Mouse (Mus musculus): ENCODE results near the gene Ip6k3. TPM values are rescaled to one million over a fixed set of nuclear protein-coding genes. Genes with fewer than 3 reads are reported as not detected.

Gene Ip6k3
- polyA plus RNA-seq, 1 experiment = not detected

GRCm38 (mm10) chr17:27187059-27187458 is 19.5 kb upstream of the Ip6k3 start:
- TF ChIP-seq CTCF (IDR thresholded peaks at IDR 0.05; ENCODE audit: low read depth, low read length) (no peak), EP300 (IDR thresholded peaks at IDR 0.05; ENCODE audit: insufficient read depth, low read depth, low read length) (no peak), POLR2A (IDR thresholded peaks at IDR 0.05; ENCODE audit: insufficient read depth, low read length) (no peak)
- Histone ChIP-seq H3K27ac (ENCODE audit: insufficient read depth, low read length) (no peak overlapping the region), H3K4me3 (ENCODE audit: low read depth, low read length) (no peak overlapping the region), H3K9ac (ENCODE audit: low read depth, poor library complexity, severe bottlenecking) (no peak overlapping the region), H3K36me3 (ENCODE audit: control insufficient read depth, insufficient read depth, low read length, poor library complexity, severe bottlenecking) (no peaks in the 10 kb centered on the region), H3K27me3 (ENCODE audit: control insufficient read depth, insufficient read depth, low read length, poor library complexity, severe bottlenecking) (no peaks in the 10 kb centered on the region), H3K9me3 (replicated peaks; ENCODE audit: control insufficient read depth, insufficient read depth, low read length, poor library complexity, severe bottlenecking) (no peaks in the 10 kb centered on the region), H3K4me1 (ENCODE audit: control insufficient read depth, insufficient read depth, low read length) (no peaks in the 10 kb centered on the region)

GRCm38 (mm10) chr17:27186068-27186467 is 18.5 kb upstream of the Ip6k3 start:
- no peak overlapping the region for H3K27ac ChIP-seq (ENCODE audit: insufficient read depth, low read length)
- no peaks in the 10 kb centered on the region for H3K27me3 ChIP-seq (ENCODE audit: control insufficient read depth, insufficient read depth, low read length, poor library complexity, severe bottlenecking)
- H3K4me3 ChIP-seq (ENCODE audit: low read depth, low read length) = no peak overlapping the region
- no peaks in the 10 kb centered on the region for H3K36me3 ChIP-seq (ENCODE audit: control insufficient read depth, insufficient read depth, low read length, poor library complexity, severe bottlenecking)
- H3K4me1 ChIP-seq (ENCODE audit: control insufficient read depth, insufficient read depth, low read length) = no peaks in the 10 kb centered on the region
- H3K9me3 ChIP-seq (replicated peaks; ENCODE audit: control insufficient read depth, insufficient read depth, low read length, poor library complexity, severe bottlenecking) = no peaks in the 10 kb centered on the region
- no peak overlapping the region for H3K9ac ChIP-seq (ENCODE audit: low read depth, poor library complexity, severe bottlenecking)
- TF ChIP-seq CTCF (IDR thresholded peaks at IDR 0.05; ENCODE audit: low read depth, low read length) (no peak), POLR2A (IDR thresholded peaks at IDR 0.05; ENCODE audit: insufficient read depth, low read length) (no peak), EP300 (IDR thresholded peaks at IDR 0.05; ENCODE audit: insufficient read depth, low read depth, low read length) (no peak)

GRCm38 (mm10) chr17:27183667-27184292 is 16.2 kb upstream of the Ip6k3 start:
- Histone ChIP-seq H3K27me3 (ENCODE audit: control insufficient read depth, insufficient read depth, low read length, poor library complexity, severe bottlenecking) (no peaks in the 10 kb centered on the region), H3K27ac (ENCODE audit: insufficient read depth, low read length) (no peak overlapping the region), H3K9ac (ENCODE audit: low read depth, poor library complexity, severe bottlenecking) (no peak overlapping the region), H3K36me3 (ENCODE audit: control insufficient read depth, insufficient read depth, low read length, poor library complexity, severe bottlenecking) (no peaks in the 10 kb centered on the region), H3K4me1 (ENCODE audit: control insufficient read depth, insufficient read depth, low read length) (peaks cover 4% of the 10 kb centered on the region), H3K9me3 (replicated peaks; ENCODE audit: control insufficient read depth, insufficient read depth, low read length, poor library complexity, severe bottlenecking) (no peaks in the 10 kb centered on the region), H3K4me3 (ENCODE audit: low read depth, low read length) (no peak overlapping the region)
- TF ChIP-seq EP300 (IDR thresholded peaks at IDR 0.05; ENCODE audit: insufficient read depth, low read depth, low read length) (no peak), CTCF (IDR thresholded peaks at IDR 0.05; ENCODE audit: low read depth, low read length) (no peak), POLR2A (IDR thresholded peaks at IDR 0.05; ENCODE audit: insufficient read depth, low read length) (no peak)

- Histone ChIP-seq H3K4me1 (ENCODE audit: control insufficient read depth, insufficient read depth, low read length) (peaks cover 4% of the 10 kb centered on the region), H3K36me3 (ENCODE audit: control insufficient read depth, insufficient read depth, low read length, poor library complexity, severe bottlenecking) (no peaks in the 10 kb centered on the region), H3K9ac (ENCODE audit: low read depth, poor library complexity, severe bottlenecking) (no peak overlapping the region), H3K9me3 (replicated peaks; ENCODE audit: control insufficient read depth, insufficient read depth, low read length, poor library complexity, severe bottlenecking) (no peaks in the 10 kb centered on the region), H3K27ac (ENCODE audit: insufficient read depth, low read length) (no peak overlapping the region), H3K4me3 (ENCODE audit: low read depth, low read length) (no peak overlapping the region), H3K27me3 (ENCODE audit: control insufficient read depth, insufficient read depth, low read length, poor library complexity, severe bottlenecking) (no peaks in the 10 kb centered on the region)
- TF ChIP-seq EP300 (IDR thresholded peaks at IDR 0.05; ENCODE audit: insufficient read depth, low read depth, low read length) (no peak), CTCF (IDR thresholded peaks at IDR 0.05; ENCODE audit: low read depth, low read length) (no peak)
These were observed 14.8 kb upstream of the Ip6k3 start for GRCm38 (mm10) chr17:27182401-27182800.

- Histone ChIP-seq H3K36me3 (ENCODE audit: control insufficient read depth, insufficient read depth, low read length, poor library complexity, severe bottlenecking) (no peaks in the 10 kb centered on the region), H3K4me1 (ENCODE audit: control insufficient read depth, insufficient read depth, low read length) (peaks cover 4% of the 10 kb centered on the region), H3K27me3 (ENCODE audit: control insufficient read depth, insufficient read depth, low read length, poor library complexity, severe bottlenecking) (no peaks in the 10 kb centered on the region), H3K9ac (ENCODE audit: low read depth, poor library complexity, severe bottlenecking) (no peak overlapping the region), H3K9me3 (replicated peaks; ENCODE audit: control insufficient read depth, insufficient read depth, low read length, poor library complexity, severe bottlenecking) (no peaks in the 10 kb centered on the region), H3K4me3 (ENCODE audit: low read depth, low read length) (no peak overlapping the region), H3K27ac (ENCODE audit: insufficient read depth, low read length) (no peak overlapping the region)
- TF ChIP-seq POLR2A (IDR thresholded peaks at IDR 0.05; ENCODE audit: insufficient read depth, low read length) (no peak), EP300 (IDR thresholded peaks at IDR 0.05; ENCODE audit: insufficient read depth, low read depth, low read length) (no peak), CTCF (IDR thresholded peaks at IDR 0.05; ENCODE audit: low read depth, low read length) (peak; percentile 2)
These were observed 14.1 kb upstream of the Ip6k3 start for GRCm38 (mm10) chr17:27181666-27182065.

GRCm38 (mm10) chr17:27179681-27180280 is 12.2 kb upstream of the Ip6k3 start:
- Histone ChIP-seq H3K27ac (ENCODE audit: insufficient read depth, low read length) (no peak overlapping the region), H3K36me3 (ENCODE audit: control insufficient read depth, insufficient read depth, low read length, poor library complexity, severe bottlenecking) (no peaks in the 10 kb centered on the region), H3K4me3 (ENCODE audit: low read depth, low read length) (no peak overlapping the region), H3K9ac (ENCODE audit: low read depth, poor library complexity, severe bottlenecking) (no peak overlapping the region), H3K9me3 (replicated peaks; ENCODE audit: control insufficient read depth, insufficient read depth, low read length, poor library complexity, severe bottlenecking) (no peaks in the 10 kb centered on the region), H3K4me1 (ENCODE audit: control insufficient read depth, insufficient read depth, low read length) (peaks cover 4% of the 10 kb centered on the region), H3K27me3 (ENCODE audit: control insufficient read depth, insufficient read depth, low read length, poor library complexity, severe bottlenecking) (no peaks in the 10 kb centered on the region)
- TF ChIP-seq POLR2A (IDR thresholded peaks at IDR 0.05; ENCODE audit: insufficient read depth, low read length) = no peak
- no peak for TF ChIP-seq CTCF (IDR thresholded peaks at IDR 0.05; ENCODE audit: low read depth, low read length)
- no peak for TF ChIP-seq EP300 (IDR thresholded peaks at IDR 0.05; ENCODE audit: insufficient read depth, low read depth, low read length)
